Mouse (Mus musculus): ENCODE data around the gene Tex50. TPM values are rescaled to one million over a fixed set of nuclear protein-coding genes. Genes with fewer than 3 reads are reported as not detected.
"Not testable (repeated sequence)": the region's sequence is repeated elsewhere in the genome, so short reads cannot be mapped to it uniquely, and the experiment has no call there.

The Tex50 gene
- polyA plus RNA-seq, 1 experiment from 2014 or later = not detected

DNA sequence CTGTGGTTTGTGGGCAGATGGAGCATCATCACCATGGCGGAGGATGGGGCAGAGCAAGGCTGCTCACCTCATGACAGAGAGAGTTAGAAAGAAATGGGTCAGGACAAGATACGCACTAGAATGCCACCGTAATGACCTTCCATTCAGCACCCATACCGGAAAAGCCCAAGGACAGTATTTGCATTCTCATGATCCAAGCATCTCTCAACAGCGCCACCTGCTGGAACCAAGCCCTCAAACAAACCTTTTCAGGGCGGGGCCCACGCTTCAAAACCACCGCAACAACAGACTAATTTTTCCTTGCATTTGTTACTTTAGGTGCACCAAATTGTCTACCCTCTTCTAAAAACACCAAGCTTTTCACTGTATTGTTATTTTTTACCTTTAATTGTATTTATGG is 21.6 kb upstream of the Tex50 start:
- no peak overlapping the region for H3K27ac ChIP-seq (ENCODE audit: low read depth, low read length)
- ATAC-seq (ENCODE audit: low FRiP score) (no peak; the same call in 1 of the 2 replicates), DNase-seq (ENCODE audit: low spot score) (peak; percentile 74)
- WGBS = 50% methylated on average over 8 of the region's 8 CpGs
- H3K4me3 ChIP-seq (ENCODE audit: low read depth, low read length) = no peak overlapping the region
- no peaks in the 10 kb centered on the region for H3K9me3 ChIP-seq (ENCODE audit: control insufficient read depth, low read length)
- no peak overlapping the region for H3K4me2 ChIP-seq (replicated peaks; ENCODE audit: low read depth, low read length)
- no peaks in the 10 kb centered on the region for H3K4me1 ChIP-seq (replicated peaks; ENCODE audit: control insufficient read depth, insufficient read depth, low read length)
- H3K27me3 ChIP-seq (ENCODE audit: control insufficient read depth, insufficient read depth, low read length) = no peaks in the 10 kb centered on the region
- no peak overlapping the region for H3K9ac ChIP-seq (ENCODE audit: low read depth, low read length)
- no peaks in the 10 kb centered on the region for H3K36me3 ChIP-seq (ENCODE audit: control insufficient read depth, insufficient read depth, low read length)

DNA sequence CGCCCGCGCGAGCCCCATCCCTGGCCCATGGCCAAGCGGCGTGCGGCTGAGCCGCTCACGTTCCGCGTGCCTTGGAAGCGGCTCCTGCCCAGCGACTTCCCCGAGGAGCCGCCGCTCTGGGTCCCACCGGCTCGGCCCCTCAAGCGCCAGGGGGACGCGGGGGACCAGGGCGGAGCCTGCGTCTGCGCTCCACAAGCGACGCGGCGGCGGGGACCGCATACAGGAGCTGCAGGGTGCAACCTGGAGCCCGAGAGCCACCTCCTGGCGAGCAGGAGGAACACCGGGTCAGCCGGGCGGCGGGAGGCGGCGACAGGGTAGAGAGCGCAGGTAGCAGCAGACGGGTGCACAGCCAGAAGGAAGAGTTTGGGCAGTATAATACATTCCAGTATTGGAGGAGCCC is 11.5 kb upstream of the Tex50 start:
- WGBS = 2% methylated on average over 40 of the region's 40 CpGs
- ATAC-seq (ENCODE audit: low FRiP score) (peak; percentile 93), DNase-seq (ENCODE audit: low spot score) (peak; percentile 79)
- Histone ChIP-seq H3K9ac (ENCODE audit: low read depth, low read length) (peak overlapping the region; percentile 46; the same call in 1 of the 2 replicates), H3K9me3 (ENCODE audit: control insufficient read depth, low read length) (no peaks in the 10 kb centered on the region), H3K4me2 (replicated peaks; ENCODE audit: low read depth, low read length) (peak overlapping the region; percentile 66), H3K4me1 (replicated peaks; ENCODE audit: control insufficient read depth, insufficient read depth, low read length) (no peaks in the 10 kb centered on the region), H3K27me3 (ENCODE audit: control insufficient read depth, insufficient read depth, low read length) (no peaks in the 10 kb centered on the region; the same call in 1 of the 2 replicates), H3K4me3 (ENCODE audit: low read depth, low read length) (peak overlapping the region; percentile 37), H3K36me3 (ENCODE audit: control insufficient read depth, insufficient read depth, low read length) (no peaks in the 10 kb centered on the region), H3K27ac (ENCODE audit: low read depth, low read length) (no peak overlapping the region)

DNA sequence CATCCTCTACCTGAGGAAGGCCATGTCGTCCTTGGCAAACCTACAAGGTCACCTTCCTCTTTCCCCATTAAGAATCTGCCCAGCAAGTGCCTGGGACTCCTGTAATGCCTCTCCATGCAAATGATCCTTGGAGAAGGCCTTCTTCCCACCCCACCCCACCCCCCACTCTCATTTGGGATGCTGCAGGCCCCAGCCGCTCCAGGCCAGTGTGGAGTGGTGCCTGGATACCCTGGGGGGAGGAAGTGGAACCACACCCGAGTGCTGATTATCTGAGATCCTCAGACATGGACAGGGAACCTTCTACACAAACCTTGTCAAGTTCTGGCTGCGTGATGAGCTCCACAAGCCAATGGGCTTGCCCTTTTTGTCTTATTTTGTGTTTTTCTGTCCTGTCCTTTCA is 1.2 kb upstream of the Tex50 start:
- no peaks in the 10 kb centered on the region for H3K27me3 ChIP-seq (ENCODE audit: control insufficient read depth, insufficient read depth, low read length)
- no peaks in the 10 kb centered on the region for H3K4me1 ChIP-seq (replicated peaks; ENCODE audit: control insufficient read depth, insufficient read depth, low read length)
- no peaks in the 10 kb centered on the region for H3K9me3 ChIP-seq (ENCODE audit: control insufficient read depth, low read length)
- no peaks in the 10 kb centered on the region for H3K36me3 ChIP-seq (ENCODE audit: control insufficient read depth, insufficient read depth, low read length)
- no peak overlapping the region for H3K27ac ChIP-seq (ENCODE audit: low read depth, low read length)
- no peak overlapping the region for H3K4me3 ChIP-seq (ENCODE audit: low read depth, low read length)
- 72% methylated on average over 4 of the region's 4 CpGs for WGBS
- no peak overlapping the region for H3K4me2 ChIP-seq (replicated peaks; ENCODE audit: low read depth, low read length)
- H3K9ac ChIP-seq (ENCODE audit: low read depth, low read length) = no peak overlapping the region
- DNase-seq (ENCODE audit: low spot score) = no peak
- ATAC-seq (ENCODE audit: low FRiP score) = no peak

DNA sequence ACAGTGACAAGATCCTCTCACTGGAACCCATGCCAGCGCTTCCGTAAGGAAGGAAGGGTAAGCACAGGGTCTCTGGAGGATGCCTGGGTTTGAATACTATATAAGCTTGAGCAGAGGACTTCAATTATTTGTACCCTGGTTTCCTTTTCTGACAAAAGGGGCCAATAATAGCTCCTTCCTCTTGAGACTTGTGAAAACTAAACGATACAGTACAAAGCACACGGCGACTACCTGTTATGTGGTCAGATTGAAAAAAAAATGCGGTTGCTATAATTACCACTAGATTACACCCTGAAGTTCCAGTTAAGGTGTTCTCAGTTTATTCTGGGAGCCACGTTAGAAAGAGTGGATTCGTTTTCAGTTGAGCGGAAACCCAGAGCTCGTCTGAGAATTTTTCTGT is 2.6 kb downstream of the Tex50 start:
- Histone ChIP-seq H3K27me3 (ENCODE audit: control insufficient read depth, insufficient read depth, low read length) (no peaks in the 10 kb centered on the region), H3K4me2 (replicated peaks; ENCODE audit: low read depth, low read length) (no peak overlapping the region), H3K27ac (ENCODE audit: low read depth, low read length) (no peak overlapping the region), H3K36me3 (ENCODE audit: control insufficient read depth, insufficient read depth, low read length) (no peaks in the 10 kb centered on the region), H3K4me3 (ENCODE audit: low read depth, low read length) (no peak overlapping the region), H3K4me1 (replicated peaks; ENCODE audit: control insufficient read depth, insufficient read depth, low read length) (no peaks in the 10 kb centered on the region), H3K9me3 (ENCODE audit: control insufficient read depth, low read length) (no peaks in the 10 kb centered on the region), H3K9ac (ENCODE audit: low read depth, low read length) (no peak overlapping the region)
- ATAC-seq (ENCODE audit: low FRiP score) (no peak), DNase-seq (ENCODE audit: low spot score) (no peak)
- WGBS = 88% methylated on average over 10 of the region's 10 CpGs

DNA sequence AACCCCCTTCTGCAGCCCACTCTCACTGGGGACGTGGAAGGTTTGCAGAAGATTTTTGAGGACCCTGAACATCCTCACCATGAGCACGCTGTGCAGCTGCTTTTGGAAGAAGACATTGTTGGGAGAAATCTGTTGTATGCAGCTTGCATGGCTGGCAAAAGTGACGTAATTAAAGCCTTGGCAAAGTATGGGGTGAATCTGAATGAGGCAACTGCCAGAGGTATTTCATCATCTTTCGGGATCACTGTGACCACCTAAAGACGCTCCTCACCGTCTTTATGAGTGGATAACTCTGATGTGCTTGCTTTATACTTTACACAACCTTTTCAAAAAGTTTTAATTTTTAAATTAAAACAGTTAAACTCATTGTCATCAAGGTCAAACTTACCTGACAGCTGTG is 8.0 kb downstream of the Tex50 start:
- no peaks in the 10 kb centered on the region for H3K27me3 ChIP-seq (ENCODE audit: control insufficient read depth, insufficient read depth, low read length)
- no peak overlapping the region for H3K27ac ChIP-seq (ENCODE audit: low read depth, low read length)
- no peak overlapping the region for H3K9ac ChIP-seq (ENCODE audit: low read depth, low read length)
- no peaks in the 10 kb centered on the region for H3K9me3 ChIP-seq (ENCODE audit: control insufficient read depth, low read length)
- no peaks in the 10 kb centered on the region for H3K36me3 ChIP-seq (ENCODE audit: control insufficient read depth, insufficient read depth, low read length)
- H3K4me1 ChIP-seq (replicated peaks; ENCODE audit: control insufficient read depth, insufficient read depth, low read length) = no peaks in the 10 kb centered on the region
- whole genome bisulfite sequencing = 72% methylated on average over 6 of the region's 6 CpGs
- DNase-seq (ENCODE audit: low spot score) (no peak), ATAC-seq (ENCODE audit: low FRiP score) (no peak)
- H3K4me3 ChIP-seq (ENCODE audit: low read depth, low read length) = no peak overlapping the region
- H3K4me2 ChIP-seq (replicated peaks; ENCODE audit: low read depth, low read length) = no peak overlapping the region

DNA sequence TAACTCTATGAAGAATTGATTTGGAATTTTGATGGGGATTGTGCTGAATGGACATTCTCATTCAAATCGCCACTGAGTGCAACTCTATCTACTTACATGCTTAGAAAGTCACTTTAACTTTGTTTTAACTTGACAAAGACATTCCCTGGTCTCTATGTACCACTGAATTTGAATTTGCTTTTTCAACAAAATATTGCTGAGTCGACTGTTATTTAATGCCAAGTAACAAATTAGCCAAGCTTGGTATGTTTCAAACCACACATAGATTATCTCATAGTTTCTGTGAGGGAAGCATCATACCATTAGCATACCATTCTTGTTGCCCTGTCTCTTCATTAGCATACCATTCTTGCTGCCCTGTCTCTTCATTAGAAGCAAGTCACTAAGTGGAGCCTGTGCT is 11.2 kb downstream of the Tex50 start:
- DNase-seq (ENCODE audit: low spot score) = no peak
- ATAC-seq (ENCODE audit: low FRiP score) = no peak
- no peak overlapping the region for H3K27ac ChIP-seq (ENCODE audit: low read depth, low read length)
- no peaks in the 10 kb centered on the region for H3K9me3 ChIP-seq (ENCODE audit: control insufficient read depth, low read length)
- H3K4me3 ChIP-seq (ENCODE audit: low read depth, low read length) = no peak overlapping the region
- H3K9ac ChIP-seq (ENCODE audit: low read depth, low read length) = no peak overlapping the region
- H3K36me3 ChIP-seq (ENCODE audit: control insufficient read depth, insufficient read depth, low read length) = no peaks in the 10 kb centered on the region
- 78% methylated on average over 2 of the region's 2 CpGs for WGBS
- no peaks in the 10 kb centered on the region for H3K4me1 ChIP-seq (replicated peaks; ENCODE audit: control insufficient read depth, insufficient read depth, low read length)
- no peaks in the 10 kb centered on the region for H3K27me3 ChIP-seq (ENCODE audit: control insufficient read depth, insufficient read depth, low read length)
- no peak overlapping the region for H3K4me2 ChIP-seq (replicated peaks; ENCODE audit: low read depth, low read length)

DNA sequence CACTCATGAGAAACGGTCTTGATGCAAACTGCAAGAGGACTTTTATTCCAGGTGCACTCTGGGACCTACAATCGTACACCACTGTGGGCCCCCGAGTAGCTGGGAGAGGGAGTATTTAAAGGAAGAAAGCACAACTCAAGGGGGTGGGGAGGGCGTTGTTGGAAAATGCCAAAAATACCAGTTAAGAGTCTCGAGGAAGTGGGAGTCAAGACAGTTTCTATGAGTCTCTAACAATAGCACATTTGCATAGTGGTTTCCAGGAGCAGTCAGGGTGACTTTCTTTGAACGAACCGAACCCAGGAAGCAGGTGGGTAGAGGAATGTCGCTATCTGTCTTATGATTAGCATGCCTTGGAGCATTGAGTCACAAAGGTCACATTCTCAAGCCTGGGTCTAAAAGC is 13.5 kb downstream of the Tex50 start:
- not testable (repeated sequence) for H3K36me3 ChIP-seq (ENCODE audit: control insufficient read depth, insufficient read depth, low read length); H3K27ac ChIP-seq (ENCODE audit: low read depth, low read length); H3K27me3 ChIP-seq (ENCODE audit: control insufficient read depth, insufficient read depth, low read length); ATAC-seq (ENCODE audit: low FRiP score); H3K9me3 ChIP-seq (ENCODE audit: control insufficient read depth, low read length); H3K4me1 ChIP-seq (replicated peaks; ENCODE audit: control insufficient read depth, insufficient read depth, low read length); H3K9ac ChIP-seq (ENCODE audit: low read depth, low read length); DNase-seq (ENCODE audit: low spot score); H3K4me2 ChIP-seq (replicated peaks; ENCODE audit: low read depth, low read length); H3K4me3 ChIP-seq (ENCODE audit: low read depth, low read length)
- 87% methylated on average over 8 of the region's 8 CpGs for WGBS

DNA sequence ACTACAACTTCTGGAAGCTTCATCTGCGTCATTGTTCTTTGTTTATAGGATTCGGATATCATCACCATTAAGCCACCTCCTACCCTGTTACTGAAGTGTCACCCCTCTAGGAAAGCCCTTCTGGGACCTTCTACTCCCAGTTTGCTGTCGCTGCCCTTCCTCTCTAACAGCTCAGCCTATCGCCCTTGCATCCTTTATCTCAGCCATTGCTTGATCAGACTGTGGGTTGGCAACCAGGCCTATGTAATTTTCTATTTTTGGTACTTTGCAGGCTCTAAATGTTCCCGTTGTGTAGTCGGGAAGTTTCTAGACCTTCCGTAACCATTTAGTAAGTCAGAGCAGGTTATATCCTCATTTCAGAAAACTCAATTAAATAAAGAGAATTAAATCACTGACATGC is 15.9 kb downstream of the Tex50 start:
- no peak overlapping the region for H3K9ac ChIP-seq (ENCODE audit: low read depth, low read length)
- H3K4me2 ChIP-seq (replicated peaks; ENCODE audit: low read depth, low read length) = no peak overlapping the region; the same call in 1 of the 2 replicates
- H3K36me3 ChIP-seq (ENCODE audit: control insufficient read depth, insufficient read depth, low read length) = no peaks in the 10 kb centered on the region
- 90% methylated on average over 7 of the region's 7 CpGs for WGBS
- H3K27ac ChIP-seq (ENCODE audit: low read depth, low read length) = no peak overlapping the region
- no peaks in the 10 kb centered on the region for H3K9me3 ChIP-seq (ENCODE audit: control insufficient read depth, low read length)
- no peak for DNase-seq (ENCODE audit: low spot score)
- ATAC-seq (ENCODE audit: low FRiP score) = no peak
- no peaks in the 10 kb centered on the region for H3K27me3 ChIP-seq (ENCODE audit: control insufficient read depth, insufficient read depth, low read length)
- H3K4me1 ChIP-seq (replicated peaks; ENCODE audit: control insufficient read depth, insufficient read depth, low read length) = no peaks in the 10 kb centered on the region
- no peak overlapping the region; the same call in 1 of the 2 replicates for H3K4me3 ChIP-seq (ENCODE audit: low read depth, low read length)

DNA sequence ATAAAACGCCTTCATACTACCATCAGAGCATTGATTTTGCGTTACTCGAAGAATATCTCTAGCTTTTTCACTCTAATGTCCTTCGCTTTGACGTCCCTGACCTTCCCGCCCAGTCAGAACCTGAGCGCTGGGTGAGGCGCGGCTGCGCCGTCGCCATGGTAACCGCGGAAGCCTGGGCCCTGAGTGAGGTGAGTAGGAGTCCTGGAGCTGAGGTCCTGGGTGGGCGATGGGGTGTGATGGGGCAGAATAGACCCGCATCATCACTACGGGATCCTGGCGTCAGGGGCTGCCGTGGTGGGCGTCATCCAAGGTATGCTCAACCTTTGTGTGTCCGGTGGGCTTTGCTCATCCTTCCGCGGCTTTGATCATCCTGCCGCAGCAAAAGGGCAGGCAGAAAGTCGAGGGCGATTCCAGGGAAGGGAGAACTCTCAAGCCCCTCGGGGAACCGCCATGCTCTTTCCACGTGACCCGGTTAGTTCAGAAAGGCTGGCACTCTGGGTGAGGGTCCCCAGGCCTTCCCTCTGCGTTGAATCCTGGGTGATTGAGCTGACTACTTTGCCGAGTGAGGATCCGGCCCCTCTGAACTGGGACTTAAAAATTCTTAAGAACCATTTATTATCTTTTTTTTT is 16.5 kb downstream of the Tex50 start, which contains the start of gene Ankrd45:
Gene Ankrd45, plus strand, starts transcription at position 161 of the 629 bp plus-strand sequence.
- Histone ChIP-seq H3K9me3 (ENCODE audit: control insufficient read depth, low read length) (no peaks in the 10 kb centered on the region), H3K9ac (ENCODE audit: low read depth, low read length) (peak within 1 kb of the TSS; percentile 58), H3K36me3 (ENCODE audit: control insufficient read depth, insufficient read depth, low read length) (no peaks in the 10 kb centered on the region), H3K4me1 (replicated peaks; ENCODE audit: control insufficient read depth, insufficient read depth, low read length) (no peaks in the 10 kb centered on the region), H3K27me3 (ENCODE audit: control insufficient read depth, insufficient read depth, low read length) (no peaks in the 10 kb centered on the region), H3K4me3 (ENCODE audit: low read depth, low read length) (peak within 1 kb of the TSS; percentile 36), H3K27ac (ENCODE audit: low read depth, low read length) (no peak within 1 kb of the TSS), H3K4me2 (replicated peaks; ENCODE audit: low read depth, low read length) (peak within 1 kb of the TSS; percentile 58)
- WGBS = 6% methylated on average over 33 of the region's 33 CpGs
- DNase-seq (ENCODE audit: low spot score) (peak; percentile 75), ATAC-seq (ENCODE audit: low FRiP score) (peak; percentile 95)
